8 mouse cellular contexts compared by ENCODE assay signal in the genomic region with DNA sequence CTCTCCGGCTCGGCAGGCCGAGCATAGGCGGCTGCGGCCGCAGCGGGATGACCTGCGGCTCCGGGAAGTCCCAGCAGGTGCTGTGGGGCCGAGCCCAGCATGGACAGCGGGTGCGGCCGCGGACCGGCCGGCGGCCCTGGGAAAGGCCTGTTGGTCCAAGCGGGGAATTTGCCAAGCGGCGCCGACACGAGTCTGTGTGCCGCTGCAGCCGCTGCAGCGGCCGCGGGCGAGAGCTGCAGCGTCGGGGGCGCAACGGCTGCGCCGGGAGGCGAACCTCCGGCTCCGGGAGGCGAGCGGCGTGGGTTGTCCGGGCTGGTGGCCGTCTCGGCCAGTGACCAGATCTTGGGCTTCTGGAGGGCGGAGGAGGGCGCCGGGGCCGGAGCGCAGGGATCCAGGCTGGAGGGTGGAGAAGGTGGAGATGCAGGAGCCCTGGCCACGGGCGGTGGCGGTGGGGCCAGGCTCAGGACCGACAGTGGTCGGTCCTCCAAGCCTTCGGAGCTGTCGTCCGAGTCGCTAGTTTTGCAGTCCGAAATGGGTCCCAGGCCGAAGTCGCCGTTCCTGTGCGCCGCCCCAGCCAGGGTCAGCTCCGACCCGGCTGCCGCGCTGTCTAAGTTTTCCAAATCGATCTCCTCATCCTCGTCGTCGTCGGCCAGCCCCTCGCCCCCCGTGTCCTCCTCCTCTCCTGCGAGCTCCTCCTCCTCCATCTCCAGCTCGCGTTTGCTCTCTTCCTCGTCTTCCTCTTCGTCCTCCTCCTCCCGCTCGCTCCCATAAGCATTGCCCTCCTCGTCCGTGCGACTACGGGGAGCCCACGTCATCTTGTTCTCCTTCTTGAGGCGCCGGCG. TPM values are rescaled to one million over a fixed set of nuclear protein-coding genes. Genes with fewer than 3 reads are reported as not detected.
DNase-seq lines count a peak whose midpoint lies in the region; ATAC-seq and TF ChIP-seq lines count a peak whose summit lies in the region.

No protein-coding gene starts in this region.

- intact Hi-C loops in left cerebral cortex, postnatal 14 days (cut with DNase I) = loop anchor here (2.0 to 5.0 kb wide), 2 partner anchors 268 to 555 kb away; no protein-coding TSS in a partner anchor

- 0 out of 2 replicates have a peak, but pooled peaks cover 4% of the 10 kb centered on the region for H3K36me3 ChIP-seq in lung, embryonic 14.5 days (ENCODE audit: insufficient read depth)
- H3K36me3 ChIP-seq in forebrain, embryonic 12.5 days (replicated peaks) = no peaks in the 10 kb centered on the region
- no peaks in the 10 kb centered on the region for H3K36me3 ChIP-seq in intestine, embryonic 16.5 days (ENCODE audit: control insufficient read depth, insufficient read depth, low read length)
- 0 out of 2 replicates have a peak, but pooled peaks cover 2% of the 10 kb centered on the region for H3K36me3 ChIP-seq in lung, embryonic 16.5 days (ENCODE audit: control insufficient read depth, insufficient read depth, low read length)

- H3K27me3 ChIP-seq in lung, embryonic 14.5 days (ENCODE audit: insufficient read depth, low read length) = peaks cover 92% of the 10 kb centered on the region
- peaks cover 97% of the 10 kb centered on the region for H3K27me3 ChIP-seq in forebrain, embryonic 12.5 days
- peaks cover 80% of the 10 kb centered on the region for H3K27me3 ChIP-seq in intestine, embryonic 16.5 days (replicated peaks; ENCODE audit: control insufficient read depth, insufficient read depth, low read length)
- peaks cover 77% of the 10 kb centered on the region for H3K27me3 ChIP-seq in lung, embryonic 16.5 days (ENCODE audit: control insufficient read depth, insufficient read depth, low read depth, low read length)

- peak overlapping the region; percentile 89 for H3K9ac ChIP-seq in lung, embryonic 14.5 days
- H3K9ac ChIP-seq in forebrain, embryonic 12.5 days = peak overlapping the region; percentile 58
- H3K9ac ChIP-seq in intestine, embryonic 16.5 days (ENCODE audit: low read depth, low read length) = 0 out of 2 replicates have a peak overlapping the region, but pooled peaks have one; percentile 6
- H3K9ac ChIP-seq in lung, embryonic 16.5 days (ENCODE audit: low read length) = peak overlapping the region; percentile 85

- no peak for TF ChIP-seq CTCF in lung, embryonic 14.5 days (IDR thresholded peaks at IDR 0.05; ENCODE audit: low read depth)

- ATAC-seq in lung, embryonic 14.5 days (ENCODE audit: insufficient read depth) = no peak
- no peak for ATAC-seq in forebrain, embryonic 12.5 days (ENCODE audit: low FRiP score)
- ATAC-seq in intestine, embryonic 16.5 days = no peak
- no peak for ATAC-seq in lung, embryonic 16.5 days (ENCODE audit: low read depth)

- peak overlapping the region; percentile 66 for H3K4me3 ChIP-seq in lung, embryonic 14.5 days (ENCODE audit: low read depth, low read length)
- peak overlapping the region; percentile 53 for H3K4me3 ChIP-seq in forebrain, embryonic 12.5 days (replicated peaks)
- H3K4me3 ChIP-seq in intestine, embryonic 16.5 days (ENCODE audit: low read length) = peak overlapping the region; percentile 55
- H3K4me3 ChIP-seq in lung, embryonic 16.5 days (ENCODE audit: low read length) = peak overlapping the region; percentile 65

- H3K9me3 ChIP-seq in lung, embryonic 14.5 days (ENCODE audit: low read depth, low read length) = no peaks in the 10 kb centered on the region
- no peaks in the 10 kb centered on the region for H3K9me3 ChIP-seq in forebrain, embryonic 12.5 days
- no peaks in the 10 kb centered on the region for H3K9me3 ChIP-seq in intestine, embryonic 16.5 days (ENCODE audit: control insufficient read depth, low read length)
- no peaks in the 10 kb centered on the region for H3K9me3 ChIP-seq in lung, embryonic 16.5 days (ENCODE audit: control insufficient read depth, low read length)

- peak overlapping the region; percentile 85 for H3K4me2 ChIP-seq in lung, embryonic 14.5 days
- peak overlapping the region; percentile 80 for H3K4me2 ChIP-seq in forebrain, embryonic 12.5 days
- H3K4me2 ChIP-seq in intestine, embryonic 16.5 days (ENCODE audit: low read depth, low read length) = peak overlapping the region; percentile 97
- peak overlapping the region; percentile 69 for H3K4me2 ChIP-seq in lung, embryonic 16.5 days (ENCODE audit: low read depth, low read length)

- 2% methylated on average over 89 of the region's 89 CpGs for WGBS in lung, embryonic 14.5 days
- WGBS in forebrain, embryonic 12.5 days = under 1% methylated on average over 84 of the region's 89 CpGs
- 1% methylated on average over 89 of the region's 89 CpGs for WGBS in intestine, embryonic 16.5 days
- WGBS in lung, embryonic 16.5 days = under 1% methylated on average over 86 of the region's 89 CpGs

- peak overlapping the region; percentile 98 for H3K27ac ChIP-seq in lung, embryonic 14.5 days (ENCODE audit: low read depth)
- H3K27ac ChIP-seq in forebrain, embryonic 12.5 days = peak overlapping the region; percentile 84
- H3K27ac ChIP-seq in intestine, embryonic 16.5 days (ENCODE audit: low read length) = no peak overlapping the region
- peak overlapping the region; percentile 96 for H3K27ac ChIP-seq in lung, embryonic 16.5 days (ENCODE audit: low read length)

- peak; percentile 47 for DNase-seq in lung, embryonic 14.5 days
- no peak for DNase-seq in lung, adult 18-20 months
- DNase-seq in testis, postnatal 10 days (ENCODE audit: low spot score) = peak; percentile 48
- DNase-seq in left cerebral cortex, postnatal 14 days (ENCODE audit: low spot score in 2 of 2) = no peak
- no peak for DNase-seq in urinary bladder, postnatal 10 days (ENCODE audit: low spot score)

- no peaks in the 10 kb centered on the region for H3K4me1 ChIP-seq in lung, embryonic 14.5 days (ENCODE audit: insufficient read depth)
- H3K4me1 ChIP-seq in forebrain, embryonic 12.5 days = peaks cover 62% of the 10 kb centered on the region
- peaks cover 33% of the 10 kb centered on the region for H3K4me1 ChIP-seq in intestine, embryonic 16.5 days (ENCODE audit: control insufficient read depth, insufficient read depth, low read length)
- peaks cover 2% of the 10 kb centered on the region for H3K4me1 ChIP-seq in lung, embryonic 16.5 days (replicated peaks; ENCODE audit: control insufficient read depth, insufficient read depth, low read length)

RNA-seq across cellular contexts. Expression of gene Irx3, which starts 2.0 kb away (rescaled TPM):
- 25.5 and 29.9 TPM in 2 replicates for polyA plus RNA-seq in lung, embryonic 14.5 days (2014; fragmentation: Nextera tagmentation; extraction: Ambion mirVana)
- polyA plus RNA-seq in forebrain, embryonic 12.5 days (2016; fragmentation: Nextera tagmentation; extraction: Ambion mirVana) = 10.1 and 12.4 TPM in 2 replicates
- polyA plus RNA-seq in intestine, embryonic 16.5 days (2015; fragmentation: Nextera tagmentation; extraction: Ambion mirVana) = 0.28 and 0.49 TPM in 2 replicates
- 20.7 and 24.8 TPM in 2 replicates for polyA plus RNA-seq in lung, embryonic 16.5 days (2015; fragmentation: Nextera tagmentation; extraction: Ambion mirVana)
- total RNA-seq in left cerebral cortex, postnatal 14 days (2021) = under 1 TPM in 1 of 2 experiments, not detected in 1; 0.22 TPM

Comparison
In these comparisons a context has a peak if more than half of its experiments do, and no peak if none do; other contexts are left out.
1. DNase-seq: peak in lung, embryonic 14.5 days (single experiment) and testis, postnatal 10 days (single experiment); none in lung, adult 18-20 months (0 of 2), left cerebral cortex, postnatal 14 days (0 of 2) and urinary bladder, postnatal 10 days (single experiment).
2. H3K9ac ChIP-seq: peak in every context shown above with its lines; median percentile 89 in lung, embryonic 14.5 days; 85 in lung, embryonic 16.5 days; 58 in forebrain, embryonic 12.5 days; 6 in intestine, embryonic 16.5 days.
3. Peak in every context shown above with its lines, with median percentiles within 50 percentile points of each other: H3K4me2 ChIP-seq and H3K4me3 ChIP-seq.